Mouse (Mus musculus) small intestine, adult 10 weeks (tissue): ENCODE results near the gene Rpp40. TPM values are rescaled to one million over a fixed set of nuclear protein-coding genes. Genes with fewer than 3 reads are reported as not detected.

ENCODE experiments used
- polyA plus RNA-seq: library from polyadenylated mRNA; stranded (reverse); fragments of 350-450 nt; fragmentation: Illumina TruSeq; extraction: RNeasy Lipid Tissue Mini Kit (QIAGEN cat#74804); gene quantifications from one replicate; pipeline ENCODE4 v1.2.3, GENCODE M21; 2014; ENCODE audit warnings: low replicate concordance

Gene Rpp40
- 6.2 TPM for polyA plus RNA-seq

DNA sequence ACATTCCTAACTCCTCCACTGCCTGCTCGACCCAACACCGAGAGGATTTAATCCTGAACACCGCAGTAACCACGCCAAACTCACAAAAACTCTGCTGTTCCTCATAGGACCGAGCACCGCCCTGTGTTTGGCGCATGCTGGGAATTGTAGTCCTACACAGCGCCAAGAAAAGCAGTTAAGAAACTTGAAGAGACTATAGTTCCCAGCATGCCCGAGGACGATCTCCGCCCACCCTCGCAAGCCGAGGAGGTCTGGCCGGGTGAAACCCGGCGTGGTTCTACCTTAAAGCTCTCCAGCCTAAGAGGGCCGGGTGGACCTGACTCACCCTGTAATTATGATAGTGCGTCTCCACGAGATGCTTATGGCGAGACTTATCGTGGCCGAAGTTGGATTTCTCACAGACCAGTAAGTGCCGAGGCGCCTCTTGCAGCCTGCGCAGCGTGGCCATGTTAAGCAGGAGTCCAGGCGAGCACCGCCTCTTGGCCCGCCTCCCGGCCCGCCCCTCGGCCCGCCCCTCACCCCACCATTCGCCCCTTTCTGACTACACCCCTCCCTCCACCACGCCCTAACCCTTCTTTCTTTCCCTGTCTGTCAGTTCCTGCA lies at the start of gene Rpp40:
Rpp40 (minus strand) TSS at position 481 of the 603 bp plus-strand sequence.

Other genes with a start within 250 kb of the Rpp40 start
- gene Cdyl, start 246.5 kb downstream of the Rpp40 start, polyA plus RNA-seq, result 6.3 TPM
- gene Ppp1r3g, start 52.5 kb upstream of the Rpp40 start, polyA plus RNA-seq, result not detected
- 14.4 TPM for gene Fars2, start 211.1 kb upstream of the Rpp40 start, polyA plus RNA-seq
- gene Lyrm4, start 211.2 kb upstream of the Rpp40 start, polyA plus RNA-seq, result 11.6 TPM